Mouse (Mus musculus) Muller cell, postnatal 12 days (primary cell): ENCODE results near the gene Foxn3.

Source experiments
- DNase-seq: peaks from one replicate; pipeline ENCODE4 v3.0.0-alpha.2; 2015; ENCODE audit errors: inconsistent ontology term

Gene Foxn3

DNA sequence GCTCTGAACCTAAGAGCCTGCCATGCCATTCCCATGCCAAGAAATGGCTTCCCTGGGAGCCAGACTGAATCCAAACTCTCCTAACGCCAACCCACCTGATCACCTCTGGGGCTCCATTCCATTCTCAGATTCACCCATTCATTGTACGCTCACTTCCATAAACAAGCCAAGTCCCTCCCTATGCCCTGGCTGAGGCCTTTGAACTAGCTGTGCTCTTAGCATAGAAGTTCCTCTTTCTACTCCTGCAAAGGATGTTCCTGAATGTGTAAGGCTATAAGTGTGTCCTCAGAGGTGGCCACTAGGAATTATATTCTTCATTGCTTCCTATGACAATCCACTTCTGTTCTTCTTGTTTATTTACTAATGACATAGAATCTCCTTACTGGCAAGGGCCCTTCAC, 40.5 kb downstream of the Foxn3 start:
- DNase-seq = no peak

DNA sequence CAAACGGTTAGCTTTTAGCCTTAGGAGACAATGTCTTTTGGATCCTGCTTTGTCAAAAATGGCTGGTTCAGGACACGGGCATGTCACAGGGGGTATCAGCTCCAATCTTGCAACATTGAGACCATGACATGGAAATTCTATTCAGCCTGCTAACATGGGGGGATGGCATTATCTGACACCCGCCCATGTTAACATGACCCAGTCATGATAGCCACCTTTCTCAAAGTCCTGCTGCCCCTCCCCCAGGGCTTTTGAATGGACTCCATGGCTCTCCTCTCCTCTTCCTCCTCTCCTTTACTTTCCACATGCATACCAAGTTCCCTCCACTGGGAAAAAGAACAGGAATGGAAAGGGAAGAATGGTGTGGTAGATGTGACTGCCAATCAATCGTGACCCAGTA, 43.5 kb downstream of the Foxn3 start:
- DNase-seq = no peak

DNA sequence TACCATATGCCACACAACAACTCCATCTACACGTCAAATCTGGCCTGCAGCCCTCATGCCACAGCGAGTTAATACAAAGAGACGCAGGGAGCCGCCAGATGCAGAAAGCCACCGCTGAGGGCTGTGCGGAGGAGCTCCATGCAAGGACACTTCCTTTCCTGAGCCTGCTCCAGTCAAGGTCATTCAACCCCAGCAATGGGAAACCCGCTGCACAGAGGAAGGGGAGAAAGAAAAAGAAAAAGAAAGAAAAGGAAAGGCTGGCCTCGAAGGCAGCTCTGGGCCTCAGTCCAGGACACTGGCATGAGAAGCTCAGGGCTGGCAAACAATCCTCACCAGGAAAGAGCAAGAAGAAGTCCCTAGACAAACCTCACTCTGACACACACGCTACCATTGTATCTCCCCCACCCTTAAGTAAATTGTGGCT, 44.2 kb downstream of the Foxn3 start:
- peak; percentile 36 for DNase-seq

DNA sequence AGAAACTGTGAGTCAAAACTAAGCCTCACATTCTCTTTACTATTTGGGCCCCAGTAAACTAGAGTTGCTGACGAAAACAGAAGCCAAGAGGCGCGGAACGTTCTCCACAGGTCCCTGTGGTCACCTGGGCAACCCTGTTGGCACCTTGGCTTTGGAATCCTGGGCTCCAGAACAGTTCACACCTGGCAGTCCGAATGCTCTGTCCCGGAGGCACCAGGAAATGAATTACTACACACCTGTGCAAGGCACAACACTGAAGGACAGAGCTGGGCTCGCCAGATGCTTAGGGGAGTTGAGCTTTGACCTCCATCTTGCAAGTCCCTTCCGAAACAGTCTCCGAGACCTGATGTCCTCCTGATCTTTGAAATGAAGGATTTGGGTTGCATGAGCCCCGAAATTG, 44.7 kb downstream of the Foxn3 start:
- DNase-seq = no peak

DNA sequence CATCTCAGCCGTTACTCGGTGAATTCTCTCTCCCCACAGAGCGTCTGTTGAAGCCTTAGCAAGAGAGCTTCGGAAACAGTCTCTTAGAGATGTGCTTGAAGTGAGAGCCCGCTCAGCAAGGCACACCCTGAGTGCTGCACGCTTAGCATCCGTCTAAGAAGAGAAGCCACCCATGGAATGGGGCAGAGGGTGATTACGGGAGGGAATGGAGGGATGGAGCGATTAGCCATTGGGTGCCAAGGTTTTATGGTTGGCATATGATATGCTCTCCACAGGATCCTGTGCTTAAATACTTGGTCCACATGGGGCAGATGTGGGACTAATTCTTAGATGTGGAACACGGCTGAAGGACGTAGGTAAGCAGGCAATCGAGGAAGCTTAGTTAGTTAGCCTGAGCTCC, 45.3 kb downstream of the Foxn3 start:
- DNase-seq = no peak

DNA sequence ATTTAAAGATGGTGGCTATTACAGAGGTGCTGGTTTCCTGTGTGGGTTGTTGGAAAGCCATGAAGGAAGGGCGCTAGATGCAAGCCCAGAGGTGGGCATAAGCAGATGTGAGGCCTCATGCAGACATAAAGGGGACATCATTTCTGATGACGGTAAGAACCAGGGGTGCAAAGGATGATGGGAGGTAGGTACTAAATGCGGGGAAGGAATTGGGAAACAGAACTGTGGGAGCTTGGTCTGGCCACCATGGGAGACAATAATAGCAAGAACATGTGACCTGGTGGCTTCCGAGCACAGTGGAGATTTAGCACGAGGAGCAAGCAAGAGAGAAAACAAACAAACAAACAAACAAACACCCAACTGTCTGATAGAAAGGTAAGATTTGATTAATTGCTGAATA, 46.1 kb downstream of the Foxn3 start:
- DNase-seq = no peak

DNA sequence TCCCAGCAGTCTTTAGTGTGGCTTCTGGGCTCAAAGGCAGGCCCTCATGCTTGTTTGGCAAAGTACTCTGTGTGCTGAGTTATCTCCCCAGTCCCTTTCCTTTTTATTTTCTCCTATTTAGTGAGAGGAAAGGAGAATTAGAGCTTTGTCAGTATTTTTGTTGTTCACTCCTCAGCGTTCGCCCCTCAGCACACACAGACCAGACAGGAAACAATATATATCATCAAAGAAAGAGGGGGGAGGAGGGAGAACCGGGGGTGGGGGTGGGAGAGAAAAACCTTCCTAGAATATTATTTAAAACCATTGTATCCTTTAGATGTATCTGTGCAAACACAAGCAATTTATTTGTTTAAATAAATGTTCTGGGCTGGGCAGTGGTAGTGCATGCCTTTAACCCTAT, 47.9 kb downstream of the Foxn3 start:
- no peak for DNase-seq

DNA sequence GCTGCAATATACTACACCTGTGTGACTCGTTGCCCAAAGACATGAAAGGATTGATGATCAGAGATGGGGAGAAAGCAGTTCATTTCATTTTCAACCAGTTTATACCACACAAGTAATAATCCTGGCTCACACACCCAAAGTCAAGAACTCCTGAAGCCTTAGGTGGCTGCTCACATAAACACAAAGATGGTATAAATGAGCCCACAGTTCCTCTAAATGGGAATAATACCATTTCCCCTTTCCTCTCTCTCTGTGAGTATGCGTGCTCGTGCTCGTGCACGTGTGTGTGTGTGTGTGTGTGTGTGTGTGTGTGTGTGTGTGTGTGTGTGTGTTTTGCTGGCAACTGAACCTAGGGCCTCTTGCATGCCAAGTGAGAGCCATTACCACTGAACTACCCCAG, 51.7 kb downstream of the Foxn3 start:
- no peak for DNase-seq

DNA sequence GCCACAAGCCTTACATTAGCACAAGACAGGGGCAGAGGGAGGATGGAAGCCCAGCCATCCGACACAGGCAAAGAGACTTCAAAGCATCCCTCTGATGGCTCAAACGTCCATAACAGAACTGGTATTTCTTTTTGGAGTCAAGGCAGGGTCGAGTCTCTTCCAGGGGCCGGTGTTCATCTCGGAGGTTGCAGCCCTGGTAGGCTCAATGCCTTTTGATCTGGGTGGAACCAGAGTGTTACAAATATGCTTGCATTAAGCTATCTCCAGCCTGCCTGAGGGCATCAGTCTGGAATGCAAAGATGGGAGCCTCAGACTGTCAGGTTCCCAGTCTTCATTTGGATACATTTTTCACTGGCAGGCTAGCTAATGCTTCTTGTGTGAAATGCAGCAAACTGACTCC, 52.6 kb downstream of the Foxn3 start:
- no peak for DNase-seq

DNA sequence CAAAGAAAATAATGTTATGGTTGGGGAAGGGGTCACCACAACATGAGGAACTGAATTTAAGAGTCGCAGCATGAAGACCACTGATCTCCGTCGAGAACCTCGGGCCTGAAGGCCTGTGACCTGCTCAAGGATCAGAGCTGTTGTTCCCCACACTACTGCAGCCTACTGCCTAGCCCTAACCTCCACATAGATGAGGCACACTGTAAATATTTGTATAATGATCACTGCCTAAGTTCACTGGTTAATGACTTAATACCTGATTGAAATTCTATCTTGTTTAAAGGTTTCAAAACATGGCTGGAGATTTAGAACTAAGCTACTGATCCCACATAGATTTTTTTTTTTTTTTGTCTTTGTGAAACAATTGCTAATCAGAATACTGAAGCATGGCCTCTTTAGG, 61.2 kb downstream of the Foxn3 start:
- DNase-seq = no peak

DNA sequence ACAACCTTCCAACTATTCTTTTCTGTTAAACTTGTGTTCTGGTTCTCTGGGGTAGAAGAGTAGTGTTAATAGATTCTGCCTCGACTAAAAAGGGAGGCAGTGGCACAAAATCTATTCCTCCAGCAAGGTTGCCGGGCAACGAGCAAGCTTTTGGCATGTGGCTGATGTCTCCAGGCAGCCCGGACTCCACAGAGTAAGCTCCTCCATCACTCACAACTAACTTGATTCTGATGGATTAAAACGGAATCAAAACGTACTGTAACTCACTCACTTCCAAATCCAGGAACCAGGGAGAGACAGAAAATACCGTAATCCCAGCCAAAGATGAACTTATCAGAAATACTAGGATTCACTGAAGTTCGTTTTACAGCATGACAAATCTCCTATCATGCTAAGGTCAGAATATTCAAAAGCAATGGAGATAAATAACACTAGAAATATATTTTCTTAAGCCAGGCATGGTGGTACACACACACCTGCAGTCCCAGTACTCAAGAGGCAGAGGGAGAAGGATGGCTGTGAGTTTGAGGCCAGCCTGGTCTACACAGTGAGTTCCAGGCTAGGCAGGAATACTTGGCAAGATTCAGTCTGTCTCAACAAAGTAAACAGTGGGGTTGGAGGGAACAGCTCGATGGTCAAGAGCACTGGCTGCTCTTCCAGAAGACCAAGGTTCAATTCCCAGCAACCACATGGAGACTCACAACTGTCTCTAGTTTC, 64.2 kb downstream of the Foxn3 start:
- no peak for DNase-seq

DNA sequence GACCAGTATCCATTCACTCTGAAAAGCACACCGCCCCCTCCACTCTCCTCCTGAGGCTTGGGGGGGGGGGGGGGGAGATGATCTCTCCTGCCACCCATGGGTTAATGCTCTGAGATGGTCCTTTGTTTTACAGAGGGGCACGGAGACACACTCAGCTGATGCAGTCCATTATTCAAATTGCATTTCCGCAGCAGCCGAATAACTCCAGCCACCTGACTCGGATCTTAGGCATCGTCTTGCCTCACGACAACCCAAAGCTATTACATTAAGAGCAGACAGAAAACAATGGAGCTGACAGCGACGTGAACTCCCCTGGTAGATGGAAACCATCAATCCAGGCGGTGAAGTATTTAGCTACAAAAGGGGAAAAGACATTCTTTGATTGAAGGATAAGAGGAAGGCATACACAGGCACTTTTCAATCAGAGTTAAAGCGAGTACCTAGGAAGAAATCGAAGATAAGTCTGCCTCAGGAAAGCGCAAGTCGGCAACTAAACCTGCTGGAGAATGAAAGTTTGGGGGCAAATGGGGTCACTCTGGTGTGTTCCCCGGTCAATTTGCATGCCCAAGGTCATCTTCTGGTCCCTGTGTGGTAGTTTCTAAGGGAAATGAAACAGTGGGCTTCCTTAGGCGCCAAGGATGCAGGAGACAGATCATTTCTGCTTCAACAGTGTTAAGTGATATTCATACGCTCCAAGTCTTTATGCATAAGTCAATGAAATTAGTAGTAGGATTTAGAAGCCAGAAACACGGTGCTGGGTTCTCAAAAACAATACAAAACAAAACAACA, 65.0 kb downstream of the Foxn3 start:
- no peak for DNase-seq

DNA sequence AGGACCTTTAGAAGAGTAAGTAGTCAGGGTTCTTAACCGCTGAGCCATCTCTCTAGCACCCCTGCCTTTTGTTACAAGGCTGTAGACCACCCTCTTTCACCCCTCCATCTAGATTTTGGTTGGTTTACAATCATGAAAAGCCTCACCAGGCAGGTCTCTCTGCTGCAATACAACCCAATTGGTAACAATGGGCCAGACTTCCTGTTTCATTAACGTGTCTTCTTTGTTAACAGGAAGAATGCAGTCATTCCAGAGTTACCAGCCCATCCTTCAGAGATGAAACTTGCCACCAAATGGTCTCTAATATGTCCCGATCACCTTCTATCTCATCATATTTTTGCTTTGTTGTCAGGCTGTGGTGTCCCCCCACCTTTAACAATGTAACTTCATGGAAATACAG, 66.4 kb downstream of the Foxn3 start:
- DNase-seq = no peak

DNA sequence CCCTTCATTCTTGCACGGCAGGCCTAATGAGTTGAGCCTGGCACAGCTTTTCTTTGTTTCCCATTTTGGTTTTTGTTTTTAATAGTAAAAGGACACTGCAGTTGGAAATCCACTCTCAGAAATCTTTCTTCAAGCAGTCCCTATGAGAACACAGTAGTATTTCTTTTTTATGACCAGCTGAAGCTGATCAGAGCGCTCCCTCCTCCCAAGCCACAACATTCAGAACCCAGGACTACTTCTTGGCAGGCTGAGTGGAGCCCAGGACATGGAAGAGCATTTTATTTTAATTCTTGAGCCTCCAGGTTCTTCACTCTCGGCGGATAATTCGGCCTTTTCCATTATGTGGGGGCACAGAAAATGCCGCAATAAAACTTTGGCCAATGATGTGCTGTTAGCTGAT, 73.2 kb downstream of the Foxn3 start:
- no peak for DNase-seq

DNA sequence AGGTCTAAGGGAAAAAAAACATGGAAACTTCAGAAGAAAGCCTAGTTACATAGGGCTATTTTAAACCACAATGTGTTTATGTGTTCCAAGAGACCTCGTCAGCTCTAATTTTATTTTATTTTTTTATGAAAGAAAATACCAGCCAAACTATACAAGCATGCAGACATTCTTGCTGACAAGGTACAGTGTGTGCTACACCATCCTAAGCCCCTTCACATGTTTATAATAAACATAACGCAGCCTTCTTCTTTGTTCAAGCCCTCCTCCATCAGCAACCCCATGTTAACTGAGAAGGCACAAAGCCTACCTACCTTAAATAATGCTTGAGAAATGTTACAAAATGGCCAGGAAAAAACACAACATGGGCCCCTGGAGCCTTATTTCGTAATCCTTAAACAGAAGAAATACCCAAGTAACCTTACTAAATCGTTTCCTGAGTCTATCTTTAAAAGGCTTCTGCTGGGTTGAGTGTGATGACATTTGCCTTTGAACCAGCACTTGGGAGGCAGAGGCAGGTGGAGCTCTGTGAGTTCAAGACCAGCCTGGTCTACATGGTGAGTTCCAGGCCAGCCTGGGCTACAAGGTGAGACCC, 74.3 kb downstream of the Foxn3 start:
- no peak for DNase-seq

DNA sequence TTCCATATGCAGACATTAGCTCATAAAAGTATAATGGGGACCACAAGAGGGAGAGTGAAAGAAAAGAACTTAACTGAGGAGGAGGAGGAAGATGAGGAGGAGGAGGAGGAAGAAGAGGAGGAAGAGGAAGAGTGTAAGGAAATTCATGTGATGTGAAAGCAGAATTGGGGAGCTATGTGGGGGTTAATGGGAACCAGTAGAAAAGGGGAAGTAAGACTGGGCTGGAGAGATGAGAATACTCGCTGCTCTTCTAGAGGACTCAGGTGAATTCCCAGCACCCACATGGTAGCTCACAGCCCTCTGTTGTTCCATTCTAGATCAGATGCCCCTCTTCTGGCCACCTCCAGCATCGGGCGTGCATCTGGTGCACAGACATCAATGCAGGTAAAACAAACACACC, 83.0 kb downstream of the Foxn3 start:
- DNase-seq = no peak

DNA sequence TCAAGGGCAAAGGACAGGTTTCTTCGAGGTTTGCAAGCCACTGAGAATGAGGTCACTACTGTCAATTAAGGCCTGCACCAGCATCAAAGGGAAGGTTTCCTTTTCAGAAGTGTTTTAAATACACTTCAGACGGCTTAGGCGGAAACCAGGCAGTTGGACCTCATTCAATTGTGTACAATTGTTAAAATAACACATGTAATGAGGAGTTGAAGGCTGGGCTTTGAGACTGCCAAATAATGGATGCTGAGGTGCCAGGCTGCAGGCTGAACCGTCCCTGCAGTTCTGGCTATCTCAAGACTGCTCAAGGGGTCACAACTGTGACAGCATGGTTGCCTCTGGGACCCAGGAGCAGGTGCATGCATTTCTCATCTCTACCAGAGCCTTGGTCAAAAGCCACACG, 89.2 kb downstream of the Foxn3 start:
- DNase-seq = no peak

DNA sequence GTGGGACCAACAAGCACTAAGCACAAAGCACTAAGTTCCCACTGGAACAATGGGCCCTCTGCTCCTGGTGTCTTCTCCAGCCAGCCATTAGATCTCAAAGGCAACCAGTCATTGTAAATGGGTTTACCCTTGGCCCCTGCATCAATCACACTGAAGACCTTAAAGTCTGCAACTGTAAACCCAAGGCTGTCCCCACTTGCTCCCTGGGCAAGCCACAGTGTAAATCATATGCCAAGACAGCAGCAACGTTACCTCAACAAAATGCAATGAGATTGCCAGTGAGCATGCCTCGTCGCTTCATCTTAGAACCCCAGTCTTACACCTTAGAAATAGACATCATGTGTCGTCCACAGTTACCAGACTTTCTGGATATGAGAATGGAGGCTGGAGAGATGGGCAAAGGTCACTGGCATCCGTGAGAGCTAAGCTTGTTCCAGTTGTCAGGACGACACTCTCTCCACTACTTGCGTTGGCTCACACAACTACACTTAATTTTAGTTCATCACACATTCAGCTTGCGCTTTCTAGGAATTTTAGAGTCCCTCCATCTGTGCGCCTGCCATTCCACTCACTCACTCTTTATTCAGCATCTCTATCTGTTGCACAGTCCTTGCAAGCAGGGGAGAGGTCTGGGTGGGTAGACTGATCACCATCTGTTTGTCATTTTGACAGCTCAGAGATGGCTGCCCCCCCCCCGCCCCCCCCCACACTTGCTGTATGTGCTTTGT, 89.8 kb downstream of the Foxn3 start:
- no peak for DNase-seq

DNA sequence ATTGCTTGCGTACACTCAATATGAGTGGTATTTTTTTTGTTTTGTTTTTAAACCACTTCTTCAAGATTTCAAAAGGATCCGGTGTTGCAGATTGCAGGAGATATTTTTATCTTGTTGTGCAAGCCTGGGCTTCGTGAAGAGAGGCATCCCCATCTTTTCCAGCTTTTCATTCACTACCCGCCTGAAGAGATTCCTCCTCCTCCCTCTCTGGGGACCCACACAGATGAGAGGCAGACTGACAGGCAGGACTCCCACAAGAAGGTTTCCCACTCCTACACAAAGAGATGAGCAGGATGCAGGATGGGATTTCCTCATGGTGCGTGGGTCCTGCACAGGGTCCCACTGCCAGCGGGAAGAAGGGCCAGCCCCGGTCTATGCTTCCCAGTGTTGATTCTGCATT, 92.0 kb downstream of the Foxn3 start:
- DNase-seq = no peak

DNA sequence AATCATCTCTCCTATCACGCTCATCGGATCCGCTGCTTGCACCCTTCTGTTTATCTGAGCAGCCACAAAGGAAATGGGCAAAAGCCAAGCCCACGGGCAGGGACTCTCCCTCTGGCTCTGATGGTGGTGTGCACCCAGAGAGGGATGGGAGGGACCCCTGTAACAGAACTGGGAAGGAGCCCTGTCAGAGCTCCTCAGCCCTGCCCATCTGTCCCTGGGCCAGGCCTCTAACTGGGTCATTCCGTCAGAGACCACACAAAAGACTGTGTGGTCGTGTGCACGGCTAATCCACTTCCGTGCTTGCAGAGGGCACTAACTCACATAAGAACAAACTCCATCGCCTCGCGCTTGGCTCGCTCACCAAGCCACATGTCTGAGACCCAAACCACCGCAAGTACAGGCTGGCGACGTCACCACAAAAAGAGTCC, 95.5 kb downstream of the Foxn3 start:
- peak; percentile 94 for DNase-seq

DNA sequence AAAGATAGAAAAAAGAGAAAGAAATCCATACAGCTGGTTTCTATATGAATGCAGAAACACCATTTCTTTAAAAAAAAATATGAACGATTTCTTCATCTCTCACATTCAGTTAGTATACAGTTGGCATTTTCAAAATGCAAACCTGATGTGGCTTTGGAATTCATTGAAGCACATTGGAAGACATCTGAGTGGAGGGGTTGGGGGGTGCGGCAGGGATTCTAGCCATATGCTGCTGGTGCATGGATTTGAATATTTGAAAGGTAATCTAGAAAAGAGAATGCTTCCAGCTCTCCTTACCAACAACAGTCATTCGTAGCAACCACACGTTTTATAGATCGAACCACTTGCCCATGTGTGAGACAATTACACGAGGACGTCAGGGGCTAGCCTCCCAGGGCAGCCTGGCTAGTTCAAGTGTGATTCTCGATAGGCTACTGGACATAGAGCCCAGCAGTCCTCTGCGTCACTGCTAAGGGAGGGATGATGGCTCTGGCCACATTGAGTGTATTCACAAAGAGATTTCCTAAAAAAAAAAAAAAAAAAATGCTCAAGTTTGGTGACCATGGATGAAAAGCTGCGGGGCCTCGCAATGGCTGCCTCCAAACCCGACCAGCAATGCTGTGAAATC, 96.0 kb downstream of the Foxn3 start:
- no peak for DNase-seq

DNA sequence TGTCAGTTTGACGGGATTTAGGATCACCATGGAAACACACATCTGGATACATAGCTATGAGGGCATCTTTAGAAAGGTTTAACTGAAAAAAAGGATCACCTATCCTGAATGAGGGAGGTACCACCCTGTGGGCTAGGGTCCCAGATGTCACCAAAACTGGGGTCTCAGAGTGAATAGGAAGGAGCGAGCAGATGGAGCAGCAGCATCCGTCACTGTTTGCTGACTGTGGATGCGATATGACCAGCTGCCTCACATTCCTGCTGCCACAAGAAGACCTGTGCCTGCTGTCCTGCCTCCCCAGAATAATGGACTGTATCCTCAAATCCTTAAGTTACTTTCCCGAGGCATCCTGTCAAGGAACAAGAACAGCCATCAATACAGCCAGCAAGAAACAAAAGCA, 97.0 kb downstream of the Foxn3 start:
- DNase-seq = no peak
